Mouse (Mus musculus): ENCODE results near the gene Mbd4. TPM values are rescaled to one million over a fixed set of nuclear protein-coding genes. Genes with fewer than 3 reads are reported as not detected.

The Mbd4 gene
- 1.3 and 2.5 TPM in 2 replicates for polyA plus RNA-seq (2012; rRNA removed)

DNA sequence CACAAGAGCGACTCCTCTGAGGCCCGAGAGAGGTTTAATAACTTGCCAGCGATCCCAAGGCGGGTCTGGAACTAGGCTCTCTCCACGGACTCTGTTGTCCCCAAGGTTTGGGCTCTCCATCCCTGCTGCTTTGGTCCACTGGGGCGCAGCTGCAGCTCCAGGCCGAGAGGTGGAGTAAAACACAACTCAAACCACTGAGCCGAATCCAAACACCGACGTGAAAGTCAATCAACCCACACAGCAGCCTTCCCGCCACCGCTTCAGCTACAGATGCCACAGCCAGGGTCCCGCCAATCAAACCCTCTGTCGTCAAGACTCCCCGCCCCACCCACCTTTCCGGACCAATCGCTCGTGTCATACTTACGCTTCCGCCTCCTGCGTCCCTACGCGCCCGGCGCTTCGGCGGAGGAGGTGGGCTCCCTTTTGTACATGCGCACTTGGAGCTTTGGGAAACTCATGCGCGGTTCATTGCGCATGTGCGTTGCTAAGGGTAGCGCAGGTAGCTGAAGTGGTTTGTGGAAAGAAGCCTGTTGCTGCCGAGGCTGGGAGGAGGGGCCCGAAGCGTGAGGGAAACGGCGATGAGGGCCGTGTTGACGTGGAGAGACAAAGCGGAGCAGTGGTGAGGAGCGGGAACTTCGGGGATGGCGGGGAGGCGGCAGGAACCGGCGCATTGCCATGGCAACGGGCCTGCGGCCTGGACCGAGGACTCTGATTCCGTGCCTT lies at the start of gene Mbd4, which contains the start of gene Ift122:
TSS of gene Mbd4 (minus strand) at position 281 of the 723 bp plus-strand sequence.
TSS of gene Ift122 (plus strand) at position 380 of the 723 bp plus-strand sequence.
- TF ChIP-seq CTCF (IDR thresholded peaks at IDR 0.05; ENCODE audit: insufficient read depth, low read length), result peak; percentile 44; the same call in 1 of the 2 replicates
- TF ChIP-seq POLR2A (IDR thresholded peaks at IDR 0.05; ENCODE audit: borderline replicate concordance, extremely low read depth, low read depth, low read length), result peak; percentile 43; the same call in 1 of the 2 replicates
- WGBS, result under 1% methylated on average over 50 of the region's 51 CpGs

DNA sequence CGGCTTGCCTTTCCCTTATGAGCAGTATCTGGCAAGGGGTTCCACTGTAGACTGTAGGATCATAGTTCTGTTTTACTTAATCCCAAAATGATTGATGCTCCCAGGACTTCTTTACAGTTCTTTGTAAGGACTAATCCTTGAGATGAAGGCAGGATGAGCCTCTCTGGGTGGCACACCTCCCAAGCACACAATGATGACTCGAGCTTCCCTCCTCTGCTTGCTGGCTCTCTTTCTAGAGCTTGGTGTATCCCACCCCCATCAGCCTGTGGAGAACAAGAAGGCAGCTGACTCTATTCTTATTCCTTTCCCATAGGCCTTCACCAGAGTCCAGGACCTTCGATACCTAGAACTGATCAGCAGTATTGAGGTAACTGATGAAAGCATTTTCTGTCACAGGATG lies 49.4 kb upstream of the Mbd4 start:
- DNase-seq, result no peak

More for the DNA sequence above, at the start of gene Mbd4, which contains the start of gene Ift122:
- peak; percentile 94 for DNase-seq
- H3K4me1 ChIP-seq (ENCODE audit: control insufficient read depth, insufficient read depth, low read length), result no peaks in the 10 kb centered on the region
- peak within 1 kb of the TSS; percentile 74 for H3K4me3 ChIP-seq (replicated peaks; ENCODE audit: extremely low read depth, low read depth, low read length)

DNA sequence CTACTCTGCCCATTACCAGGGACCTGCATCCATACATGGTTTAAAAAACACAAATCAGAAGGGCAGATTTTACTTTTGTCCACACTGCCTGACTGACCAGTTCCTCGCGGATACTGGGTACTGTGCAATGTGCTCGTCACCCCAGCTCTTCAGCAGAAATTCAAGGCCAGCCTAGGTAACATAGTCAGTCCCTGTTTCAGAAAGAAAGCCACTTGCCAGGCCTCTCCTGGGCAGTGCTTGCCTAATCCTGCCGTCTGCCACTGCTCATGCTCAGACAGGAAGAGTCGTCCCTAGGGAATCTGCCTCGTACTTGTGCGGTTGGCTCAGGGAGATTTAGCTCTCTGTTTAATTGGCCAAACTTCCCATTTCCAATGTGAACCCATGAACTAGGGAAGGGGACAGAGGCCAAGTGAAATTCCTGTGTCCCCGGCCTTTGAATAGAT lies 48.3 kb upstream of the Mbd4 start:
- H3K4me3 ChIP-seq (replicated peaks; ENCODE audit: extremely low read depth, low read depth, low read length), result no peak overlapping the region
- H3K4me1 ChIP-seq (ENCODE audit: control insufficient read depth, insufficient read depth, low read length), result peaks cover 21% of the 10 kb centered on the region
- TF ChIP-seq POLR2A (IDR thresholded peaks at IDR 0.05; ENCODE audit: borderline replicate concordance, extremely low read depth, low read depth, low read length) (no peak), CTCF (IDR thresholded peaks at IDR 0.05; ENCODE audit: insufficient read depth, low read length) (no peak)
- WGBS, result 49% methylated on average over 8 of the region's 8 CpGs
- no peak for DNase-seq

More for the DNA sequence above, 49.4 kb upstream of the Mbd4 start:
- Histone ChIP-seq H3K4me3 (replicated peaks; ENCODE audit: extremely low read depth, low read depth, low read length) (no peak overlapping the region), H3K4me1 (ENCODE audit: control insufficient read depth, insufficient read depth, low read length) (peaks cover 21% of the 10 kb centered on the region)
- no peak for TF ChIP-seq POLR2A (IDR thresholded peaks at IDR 0.05; ENCODE audit: borderline replicate concordance, extremely low read depth, low read depth, low read length)
- WGBS, result 76% methylated on average over 3 of the region's 3 CpGs

GRCm38 (mm10) chr6:115901062-115901461 lies 47.9 kb upstream of the Mbd4 start:
- peaks cover 21% of the 10 kb centered on the region for H3K4me1 ChIP-seq (ENCODE audit: control insufficient read depth, insufficient read depth, low read length)
- no peak overlapping the region for H3K4me3 ChIP-seq (replicated peaks; ENCODE audit: extremely low read depth, low read depth, low read length)
- 1% methylated on average over 3 of the region's 3 CpGs for WGBS
- TF ChIP-seq POLR2A (IDR thresholded peaks at IDR 0.05; ENCODE audit: borderline replicate concordance, extremely low read depth, low read depth, low read length), result no peak
- TF ChIP-seq CTCF (IDR thresholded peaks at IDR 0.05; ENCODE audit: insufficient read depth, low read length), result peak; percentile 94
- peak; percentile 72 for DNase-seq

DNA sequence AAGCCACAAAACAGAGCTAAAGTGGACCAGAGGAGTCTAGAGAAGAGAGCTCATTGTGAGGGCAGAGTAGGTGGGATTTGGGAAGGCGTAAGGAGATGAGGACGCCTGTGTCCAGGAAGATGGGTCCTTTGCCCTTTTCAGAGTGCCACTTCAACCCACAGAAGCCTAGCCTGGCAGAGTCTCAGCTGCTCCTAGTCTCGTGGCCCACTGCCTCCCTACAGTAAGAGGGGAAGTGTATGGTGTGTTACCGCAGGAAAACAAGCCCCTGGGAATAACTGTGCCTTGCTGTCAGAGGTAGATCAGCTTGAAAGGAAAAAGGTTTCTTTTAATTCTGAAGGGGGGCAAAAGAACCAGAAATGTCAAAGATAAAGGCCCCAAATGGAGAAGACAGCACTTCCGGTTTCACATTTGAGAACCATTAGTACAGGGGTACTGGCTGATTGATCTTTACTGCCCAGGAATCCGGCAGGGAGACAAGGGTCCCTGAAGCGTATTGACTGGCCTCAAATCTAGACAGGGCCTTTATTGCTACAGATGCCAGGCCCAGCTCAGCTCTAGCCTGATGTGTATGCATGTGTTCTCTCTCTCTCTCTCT lies 44.9 kb upstream of the Mbd4 start:
- WGBS, result 84% methylated on average over 7 of the region's 7 CpGs
- Histone ChIP-seq H3K4me1 (ENCODE audit: control insufficient read depth, insufficient read depth, low read length) (peaks cover 8% of the 10 kb centered on the region), H3K4me3 (replicated peaks; ENCODE audit: extremely low read depth, low read depth, low read length) (no peak overlapping the region)
- no peak for DNase-seq
- TF ChIP-seq CTCF (IDR thresholded peaks at IDR 0.05; ENCODE audit: insufficient read depth, low read length) (no peak), POLR2A (IDR thresholded peaks at IDR 0.05; ENCODE audit: borderline replicate concordance, extremely low read depth, low read depth, low read length) (no peak)

DNA sequence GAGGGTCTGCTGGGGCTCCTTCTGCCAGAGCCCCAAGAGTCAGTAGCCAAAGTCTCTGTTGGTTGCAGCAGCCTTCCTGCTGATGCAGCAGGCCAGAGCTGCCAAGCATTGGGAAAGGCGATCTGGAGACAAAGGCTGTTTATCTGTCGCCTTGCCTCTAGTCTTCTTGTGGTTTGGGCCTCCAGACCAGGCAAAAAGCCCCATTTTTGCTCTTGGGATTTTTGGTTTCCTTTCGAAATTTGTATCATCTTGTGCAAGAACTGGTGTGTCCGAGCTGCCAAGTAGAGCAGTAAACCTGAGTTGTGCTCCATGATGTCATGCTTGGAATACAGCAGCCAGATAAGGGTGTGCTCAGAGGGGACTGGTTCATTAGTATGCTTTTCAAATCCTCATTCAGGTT lies 43.9 kb upstream of the Mbd4 start:
- no peak for DNase-seq
- TF ChIP-seq POLR2A (IDR thresholded peaks at IDR 0.05; ENCODE audit: borderline replicate concordance, extremely low read depth, low read depth, low read length), result no peak
- no peak for TF ChIP-seq CTCF (IDR thresholded peaks at IDR 0.05; ENCODE audit: insufficient read depth, low read length)
- Histone ChIP-seq H3K4me1 (ENCODE audit: control insufficient read depth, insufficient read depth, low read length) (peaks cover 8% of the 10 kb centered on the region), H3K4me3 (replicated peaks; ENCODE audit: extremely low read depth, low read depth, low read length) (no peak overlapping the region)
- 58% methylated on average over 4 of the region's 4 CpGs for WGBS

DNA sequence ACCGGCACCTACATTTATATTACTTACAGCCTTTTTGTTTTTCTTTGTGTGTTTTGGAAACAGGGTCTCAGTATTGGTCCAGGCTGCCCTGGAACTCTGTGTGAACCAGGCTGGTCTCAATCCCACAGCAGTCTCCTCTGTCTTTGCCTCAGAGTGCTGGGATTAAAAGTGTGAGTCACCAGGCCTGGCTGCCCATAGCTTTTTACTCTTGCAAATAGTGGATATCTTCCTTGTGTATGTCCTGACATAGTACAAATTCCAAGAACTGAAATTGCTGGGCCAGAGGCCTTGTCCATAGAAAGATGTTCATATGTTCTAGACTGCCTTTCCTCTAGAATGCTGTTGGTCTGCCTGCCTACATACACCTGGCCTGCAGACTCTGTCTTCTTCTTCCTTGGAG lies 43.2 kb upstream of the Mbd4 start:
- DNase-seq, result no peak
- Histone ChIP-seq H3K4me3 (replicated peaks; ENCODE audit: extremely low read depth, low read depth, low read length) (no peak overlapping the region), H3K4me1 (ENCODE audit: control insufficient read depth, insufficient read depth, low read length) (peaks cover 6% of the 10 kb centered on the region)
- 63% methylated on average over 1 of the region's 1 CpGs for WGBS
- TF ChIP-seq CTCF (IDR thresholded peaks at IDR 0.05; ENCODE audit: insufficient read depth, low read length), result no peak
- no peak for TF ChIP-seq POLR2A (IDR thresholded peaks at IDR 0.05; ENCODE audit: borderline replicate concordance, extremely low read depth, low read depth, low read length)

DNA sequence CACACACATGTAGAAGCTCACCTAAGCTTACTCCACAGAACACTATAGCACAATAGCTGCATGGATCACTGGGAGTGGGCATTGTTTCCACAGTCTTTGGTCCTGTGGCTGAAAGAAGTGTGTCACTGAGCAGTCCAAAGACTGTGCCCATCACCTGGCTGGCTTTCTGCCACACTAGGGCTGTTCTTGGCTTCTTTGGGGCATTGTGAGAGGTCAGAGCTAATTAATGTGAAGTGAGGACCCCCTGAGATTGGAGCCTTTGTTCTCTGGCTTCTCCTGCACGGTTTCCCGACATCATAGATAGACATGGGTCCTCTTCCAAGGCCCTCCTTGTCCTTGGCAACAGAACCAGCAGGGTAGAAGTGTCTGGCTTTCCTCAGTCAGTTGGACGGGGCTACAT lies 39.2 kb upstream of the Mbd4 start:
- H3K4me3 ChIP-seq (replicated peaks; ENCODE audit: extremely low read depth, low read depth, low read length), result no peak overlapping the region
- H3K4me1 ChIP-seq (ENCODE audit: control insufficient read depth, insufficient read depth, low read length), result peaks cover 8% of the 10 kb centered on the region
- WGBS, result 82% methylated on average over 3 of the region's 3 CpGs
- TF ChIP-seq CTCF (IDR thresholded peaks at IDR 0.05; ENCODE audit: insufficient read depth, low read length) (no peak), POLR2A (IDR thresholded peaks at IDR 0.05; ENCODE audit: borderline replicate concordance, extremely low read depth, low read depth, low read length) (no peak)
- no peak for DNase-seq

DNA sequence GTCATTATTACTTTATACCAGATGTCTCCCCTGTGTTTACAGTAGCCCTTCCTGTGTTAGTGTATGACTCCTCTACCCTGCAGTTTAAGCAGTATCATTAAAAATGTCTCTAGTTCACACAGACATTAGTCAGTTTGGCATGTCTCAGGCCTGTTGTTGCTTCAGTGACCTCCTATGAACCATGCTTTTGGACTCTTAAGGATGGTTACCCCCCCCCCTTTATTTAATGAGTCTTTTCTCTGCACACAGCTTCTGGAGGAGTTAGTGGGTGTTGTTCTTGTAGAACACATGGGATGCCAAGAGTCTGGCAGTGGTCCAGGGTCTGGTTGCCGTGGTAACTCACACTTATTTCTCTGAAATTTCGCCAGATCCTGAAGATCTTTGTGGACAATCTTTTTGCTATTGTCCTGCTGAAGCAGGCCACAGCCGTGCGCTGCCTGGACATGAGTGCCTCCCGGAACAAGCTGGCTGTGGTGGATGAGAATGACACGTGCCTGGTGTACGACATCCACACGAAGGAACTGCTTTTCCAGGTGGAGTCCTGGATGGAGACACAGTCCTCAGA lies 38.4 kb upstream of the Mbd4 start:
- DNase-seq, result no peak
- TF ChIP-seq POLR2A (IDR thresholded peaks at IDR 0.05; ENCODE audit: borderline replicate concordance, extremely low read depth, low read depth, low read length) (no peak), CTCF (IDR thresholded peaks at IDR 0.05; ENCODE audit: insufficient read depth, low read length) (no peak)
- 39% methylated on average over 8 of the region's 8 CpGs for WGBS
- H3K4me3 ChIP-seq (replicated peaks; ENCODE audit: extremely low read depth, low read depth, low read length), result no peak overlapping the region
- peaks cover 8% of the 10 kb centered on the region for H3K4me1 ChIP-seq (ENCODE audit: control insufficient read depth, insufficient read depth, low read length)

All from lung, adult 2 months (tissue).